Mouse (Mus musculus): ENCODE results near the gene Ntm.

GRCm38 (mm10) chr9:29074494-29074893 lies 888.4 kb downstream of the Ntm start:
- no peak for TF ChIP-seq CTCF (IDR thresholded peaks at IDR 0.05)
- no peak for TF ChIP-seq POLR2A (IDR thresholded peaks at IDR 0.05; ENCODE audit: insufficient read depth, low read depth, low read length)

Measured in heart, adult 2 months (tissue).